9 mouse cellular contexts compared by ENCODE assay signal in genomic region chr8:85076993-85077392, GRCm38 (mm10). TPM values are rescaled to one million over a fixed set of nuclear protein-coding genes. Genes with fewer than 3 reads are reported as not detected.
DNase-seq lines count a peak whose midpoint lies in the region; ATAC-seq and TF ChIP-seq lines count a peak whose summit lies in the region.
"Had no signal": no experiment of that assay in that cellular context is flagged by ENCODE, and none has a peak within 500 bp of the region (broad histone marks: within the 10 kb centered on the region; RNA-seq: fewer than 3 reads in every experiment).

No protein-coding gene starts in this region.

- peaks cover 61% of the 10 kb centered on the region for H3K4me1 ChIP-seq in E14TG2a.4 (replicated peaks; ENCODE audit: low read depth, low read length)
- H3K4me1 ChIP-seq in lung, embryonic 14.5 days (ENCODE audit: insufficient read depth), result peaks cover 13% of the 10 kb centered on the region; the same call in 1 of the 2 replicates

- peak; percentile 67 to 70 for DNase-seq in adrenal gland, adult 18-20 months (ENCODE audit: low spot score in 2 of 2)
- peak; percentile 88 for DNase-seq in embryo, embryonic 11 days
- peak; percentile 77 for DNase-seq in heart, adult 8-10 months (ENCODE audit: low spot score)
- peak; percentile 87 for DNase-seq in layer of hippocampus, adult 11-12 months (ENCODE audit: low spot score)
- DNase-seq in lung, embryonic 14.5 days, result peak; percentile 96
- DNase-seq in right cerebral cortex, adult 18-20 months, result peak; percentile 85
- peak; percentile 82 for DNase-seq in thymus, postnatal 4 days

- H3K27me3 ChIP-seq in E14TG2a.4 (ENCODE audit: insufficient read depth, low read length), result no peaks in the 10 kb centered on the region
- no peaks in the 10 kb centered on the region for H3K27me3 ChIP-seq in lung, embryonic 14.5 days (ENCODE audit: insufficient read depth, low read length)
- H3K27me3 ChIP-seq: limb, embryonic 12.5 days had no signal

- peak; percentile 86 for TF ChIP-seq CTCF in E14TG2a.4 (conservative IDR thresholded peaks at IDR 0.05; ENCODE audit: low read length)
- TF ChIP-seq CTCF in lung, embryonic 14.5 days (IDR thresholded peaks at IDR 0.05; ENCODE audit: low read depth), result peak; percentile 99

- H3K9me3 ChIP-seq in E14TG2a.4 (ENCODE audit: low read length), result no peaks in the 10 kb centered on the region
- H3K9me3 ChIP-seq in lung, embryonic 14.5 days (ENCODE audit: low read depth, low read length), result no peaks in the 10 kb centered on the region
- H3K9me3 ChIP-seq: limb, embryonic 12.5 days had no signal

- no peak overlapping the region for H3K4me2 ChIP-seq in lung, embryonic 14.5 days
- H3K4me2 ChIP-seq: limb, embryonic 12.5 days had no signal

- H3K4me3 ChIP-seq in E14TG2a.4 (replicated peaks; ENCODE audit: low read length), result no peak overlapping the region
- H3K4me3 ChIP-seq in lung, embryonic 14.5 days (ENCODE audit: low read depth, low read length), result no peak overlapping the region
- H3K4me3 ChIP-seq: limb, embryonic 12.5 days had no signal

- ATAC-seq in lung, embryonic 14.5 days (ENCODE audit: insufficient read depth), result no peak

- H3K9ac ChIP-seq in lung, embryonic 14.5 days, result no peak overlapping the region
- H3K9ac ChIP-seq: limb, embryonic 12.5 days had no signal

- 0% methylated on average over 2 of the region's 2 CpGs for WGBS in lung, embryonic 14.5 days

- no peak overlapping the region for H3K27ac ChIP-seq in lung, embryonic 14.5 days (ENCODE audit: low read depth)
- H3K27ac ChIP-seq: limb, embryonic 12.5 days had no signal

- peaks cover 66% of the 10 kb centered on the region for H3K36me3 ChIP-seq in E14TG2a.4 (ENCODE audit: insufficient read depth, low read length)
- H3K36me3 ChIP-seq in lung, embryonic 14.5 days (ENCODE audit: insufficient read depth), result peaks cover 52% of the 10 kb centered on the region

RNA-seq across cellular contexts. Expression of gene Wdr83os, which starts 3.5 kb away (rescaled TPM):
- total RNA-seq in adrenal gland, adult 18-20 months (2021), result 10 to 100 TPM; 72.6 to 87.7 TPM
- total RNA-seq in heart, adult 8-10 months (2022), result 10 to 100 TPM; 40.8 to 45.3 (median 43.6) TPM
- polyA plus RNA-seq in lung, embryonic 14.5 days (2014; fragmentation: Nextera tagmentation; extraction: Ambion mirVana), result 155 and 158 TPM in 2 replicates

RNA-seq across cellular contexts. Expression of gene Wdr83, which starts 4.1 kb away (rescaled TPM):
- 10 to 100 TPM; 21.1 to 23.1 TPM for total RNA-seq in adrenal gland, adult 18-20 months (2021)
- 10 to 100 TPM; 26.6 to 32.4 (median 30.0) TPM for total RNA-seq in heart, adult 8-10 months (2022)
- 42.9 and 45.3 TPM in 2 replicates for polyA plus RNA-seq in lung, embryonic 14.5 days (2014; fragmentation: Nextera tagmentation; extraction: Ambion mirVana)

RNA-seq across cellular contexts. Expression of gene Dhps, which starts 5.4 kb away (rescaled TPM):
- total RNA-seq in adrenal gland, adult 18-20 months (2021), result 10 to 100 TPM; 25.5 to 26.4 TPM
- 10 to 100 TPM; 32.7 to 36.4 (median 35.5) TPM for total RNA-seq in heart, adult 8-10 months (2022)
- polyA plus RNA-seq in lung, embryonic 14.5 days (2014; fragmentation: Nextera tagmentation; extraction: Ambion mirVana), result 60.3 and 61.5 TPM in 2 replicates

RNA-seq across cellular contexts. Expression of gene Man2b1, which starts 6.1 kb away (rescaled TPM):
- total RNA-seq in adrenal gland, adult 18-20 months (2021), result 10 to 100 TPM; 43.2 to 51.8 TPM
- total RNA-seq in heart, adult 8-10 months (2022), result 10 to 100 TPM; 21.9 to 36.3 (median 26.3) TPM
- 32.7 and 33.9 TPM in 2 replicates for polyA plus RNA-seq in lung, embryonic 14.5 days (2014; fragmentation: Nextera tagmentation; extraction: Ambion mirVana)

RNA-seq across cellular contexts. Expression of gene Gm5741, which starts 9.2 kb away (rescaled TPM):
- not detected for total RNA-seq in adrenal gland, adult 18-20 months (2021)
- total RNA-seq in heart, adult 8-10 months (2022), result not detected
- polyA plus RNA-seq in lung, embryonic 14.5 days (2014; fragmentation: Nextera tagmentation; extraction: Ambion mirVana), result 0.72 TPM in 1 of 2 replicates, not detected in the other
- polyA plus RNA-seq: limb, embryonic 12.5 days had no signal
